Mouse (Mus musculus) adrenal gland, adult (tissue): ENCODE measurements at regions not wholly inside any gene's neighbourhood (a gene's known extent, or its start where the extent isn't known, plus 50 kb on each side); places are given as distances from the start of the nearest gene placed in this dataset.
A peak's percentile ranks its signal among the peaks of the same experiment; 100 is the strongest.

Experiments used
- DNase-seq, 2 experiments: peaks; one replicate each; pipeline ENCODE4 v3.0.0; 2022 to 2023; ENCODE audit warnings: low spot score in 1 of 2; ENCODE audit not compliant: inconsistent age in 2 of 2

DNA sequence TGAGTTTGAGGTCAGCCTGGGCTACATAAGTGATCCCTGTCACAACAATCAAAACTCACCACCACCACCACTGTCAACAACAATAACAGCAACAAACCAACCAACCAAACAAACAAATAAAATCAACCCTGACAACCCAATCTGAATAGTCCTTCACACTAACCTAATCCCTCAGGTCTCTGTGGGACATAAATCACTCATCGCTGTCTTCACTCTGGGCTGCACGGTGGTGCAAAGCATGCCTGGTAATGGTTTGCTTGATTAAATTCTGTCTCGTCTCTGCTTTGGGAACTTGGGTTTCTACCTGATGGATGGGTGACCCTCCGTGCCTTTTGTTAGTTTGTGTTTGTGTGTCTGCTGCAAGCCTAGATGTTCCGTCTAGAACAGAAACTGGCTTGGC, 100.6 kb downstream of the Slc17a6 start:
- no peak for DNase-seq

DNA sequence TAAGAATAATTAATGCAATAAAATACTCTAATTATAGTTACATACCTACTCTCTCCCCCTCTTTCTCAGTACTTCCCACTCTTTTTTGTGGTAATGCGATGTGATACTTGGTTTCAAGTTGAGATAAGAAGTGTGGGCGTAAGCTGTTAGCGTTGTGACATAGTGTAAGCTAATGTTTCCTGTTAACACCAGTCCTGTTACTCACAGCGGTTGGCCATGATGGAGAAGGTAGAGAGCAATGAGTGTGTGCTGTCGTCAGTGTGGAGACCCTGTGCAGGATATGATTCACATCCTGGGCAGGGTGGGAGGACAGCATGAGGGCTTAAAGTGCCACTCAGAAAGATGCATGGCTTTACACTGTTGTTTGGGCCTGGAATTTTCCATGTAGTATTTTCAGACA, 102.1 kb downstream of the Slc17a6 start:
- DNase-seq, result no peak

DNA sequence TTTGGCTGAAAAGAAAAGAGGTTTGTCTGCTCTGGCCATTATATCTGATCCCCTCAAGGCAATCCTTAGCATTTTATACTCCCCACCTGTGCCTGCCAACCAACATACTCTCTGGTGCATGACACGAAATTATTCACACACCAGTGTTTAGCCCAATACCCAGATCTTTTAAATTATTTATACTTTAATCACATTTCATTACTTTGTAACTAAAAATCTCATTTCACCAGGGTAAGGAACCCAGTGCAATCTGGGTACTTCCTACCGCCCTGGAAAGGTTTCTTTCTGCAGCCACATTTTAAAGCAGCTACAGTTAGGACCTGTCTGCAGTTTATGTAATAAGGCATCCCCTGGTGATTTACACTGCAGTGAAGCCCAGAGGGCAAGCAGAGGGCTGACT, 114.5 kb downstream of the Slc17a6 start:
- DNase-seq, result no peak

DNA sequence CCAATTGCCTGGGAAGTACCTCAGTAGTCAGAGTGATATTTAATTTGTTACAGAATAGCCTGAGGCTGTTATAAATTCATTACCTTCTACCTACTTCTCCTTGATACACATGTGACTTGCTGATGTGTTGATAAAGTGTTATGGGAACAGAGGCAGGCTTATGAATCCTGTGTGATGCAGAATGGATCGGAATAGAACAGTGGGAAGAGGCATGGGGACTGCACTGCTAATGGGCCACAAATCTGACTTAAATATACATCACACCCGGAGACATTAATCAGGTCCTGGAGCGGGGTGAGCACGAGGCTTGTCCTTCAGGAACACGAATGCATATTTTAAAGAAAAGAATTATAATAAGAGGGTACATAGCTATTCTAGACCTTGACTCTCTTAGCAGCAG, 117.8 kb downstream of the Slc17a6 start:
- no peak for DNase-seq

- no peak for DNase-seq
Measured at GRCm38 (mm10) chr7:51740928-51741327, 119.1 kb downstream of the Slc17a6 start.

DNA sequence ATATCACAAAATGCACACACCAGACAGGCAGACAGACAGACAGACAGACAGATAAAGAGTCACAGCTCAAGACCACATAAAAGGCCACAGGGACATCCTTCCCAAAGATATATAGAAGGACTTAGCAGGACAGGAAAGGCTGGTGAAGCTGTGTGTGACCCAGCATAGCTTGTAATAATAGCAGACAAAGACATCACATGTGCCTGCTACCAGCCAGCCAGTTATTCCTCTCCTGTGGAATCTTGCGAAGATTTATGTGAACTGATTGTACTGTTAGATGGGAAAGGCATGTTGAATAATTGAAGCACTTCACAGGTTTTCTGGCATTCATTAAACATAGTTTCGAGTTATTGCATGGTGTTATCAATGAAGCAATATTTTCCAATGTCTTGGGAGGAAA, 119.1 kb upstream of the Gas2 start:
- no peak for DNase-seq

DNA sequence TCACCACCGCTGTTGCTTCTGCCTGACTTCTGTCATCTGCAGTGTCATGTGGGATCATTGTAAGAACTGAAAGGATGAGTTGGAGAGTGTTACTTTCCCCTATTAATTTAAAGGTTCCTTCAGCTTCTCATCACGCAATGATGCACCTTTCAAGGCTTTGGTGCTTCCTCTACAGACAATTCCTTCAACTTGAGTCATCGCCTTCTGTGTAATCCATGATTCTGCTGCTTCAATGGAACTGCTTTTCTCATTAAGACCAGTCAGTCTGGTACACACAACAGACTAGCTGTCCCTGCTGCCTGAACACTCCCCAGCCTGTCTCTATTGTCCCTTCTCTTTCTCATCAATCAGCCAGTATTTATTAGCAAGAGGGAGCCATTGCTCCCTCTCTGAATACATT, 116.2 kb upstream of the Gas2 start:
- no peak for DNase-seq

- DNase-seq, result peak in 1 of 2 experiments; percentile 18
Measured at GRCm38 (mm10) chr7:51748633-51749303, 113.0 kb upstream of the Gas2 start.

DNA sequence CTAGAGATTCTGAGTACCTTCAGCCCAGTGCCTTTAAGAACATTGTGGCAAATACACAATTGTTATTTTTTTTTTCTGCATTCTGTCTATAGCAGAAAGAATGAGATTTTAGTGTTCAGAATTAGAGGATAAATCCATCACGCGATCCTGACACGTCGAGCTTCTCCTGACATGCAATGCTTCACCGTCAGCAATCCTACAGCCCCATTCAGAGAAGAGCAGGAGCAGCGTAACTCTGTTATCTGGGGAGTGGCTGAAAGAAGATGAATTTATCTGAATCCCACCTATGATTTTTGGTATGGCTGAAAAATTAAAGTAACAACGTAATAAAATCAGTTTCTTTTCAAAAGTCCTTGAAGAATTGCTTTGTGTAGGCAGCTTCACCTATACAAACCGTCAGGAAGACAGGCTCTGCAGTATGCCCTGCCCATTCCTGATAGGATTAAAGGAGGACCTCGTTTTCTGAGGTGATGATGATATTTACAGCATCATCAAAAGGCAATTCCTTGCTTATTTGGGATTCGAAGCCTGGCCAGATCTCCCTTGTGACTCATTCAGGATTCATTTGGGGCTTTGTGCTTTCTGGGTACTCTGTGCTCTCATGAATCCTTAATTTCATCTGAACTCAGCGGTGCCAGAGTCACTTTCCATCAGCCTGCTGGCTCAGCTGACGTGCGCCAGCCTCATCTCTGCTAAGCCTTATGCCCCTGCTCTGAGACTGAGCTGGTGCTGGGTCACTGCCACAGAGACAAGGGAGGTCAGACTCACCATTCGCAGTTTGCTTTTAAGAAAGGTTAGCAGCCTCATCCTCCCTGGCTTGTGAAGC, 112.3 kb upstream of the Gas2 start:
- DNase-seq, result peak; percentile 5 to 27

DNA sequence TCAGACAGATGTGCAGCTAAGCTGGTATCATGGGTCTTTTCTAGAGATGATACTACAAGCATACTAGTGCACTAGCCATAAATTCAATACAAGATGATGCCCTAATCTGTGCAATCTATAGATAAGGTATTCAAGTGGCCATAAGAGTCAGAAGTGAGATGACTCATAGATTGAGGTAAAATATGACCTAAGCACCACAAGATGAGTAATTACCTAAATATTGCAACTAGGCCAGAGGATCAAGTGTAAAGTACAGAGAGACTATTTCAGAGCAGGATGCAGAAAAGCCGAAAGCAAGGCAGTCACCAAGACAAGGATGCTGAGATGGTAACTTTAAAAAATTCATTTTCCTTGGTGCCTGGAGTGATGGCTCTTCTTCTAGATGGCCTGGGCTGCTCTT, 111.5 kb upstream of the Gas2 start:
- no peak for DNase-seq

- DNase-seq, result no peak
Measured at GRCm38 (mm10) chr7:51753062-51753461, 108.8 kb upstream of the Gas2 start.

DNA sequence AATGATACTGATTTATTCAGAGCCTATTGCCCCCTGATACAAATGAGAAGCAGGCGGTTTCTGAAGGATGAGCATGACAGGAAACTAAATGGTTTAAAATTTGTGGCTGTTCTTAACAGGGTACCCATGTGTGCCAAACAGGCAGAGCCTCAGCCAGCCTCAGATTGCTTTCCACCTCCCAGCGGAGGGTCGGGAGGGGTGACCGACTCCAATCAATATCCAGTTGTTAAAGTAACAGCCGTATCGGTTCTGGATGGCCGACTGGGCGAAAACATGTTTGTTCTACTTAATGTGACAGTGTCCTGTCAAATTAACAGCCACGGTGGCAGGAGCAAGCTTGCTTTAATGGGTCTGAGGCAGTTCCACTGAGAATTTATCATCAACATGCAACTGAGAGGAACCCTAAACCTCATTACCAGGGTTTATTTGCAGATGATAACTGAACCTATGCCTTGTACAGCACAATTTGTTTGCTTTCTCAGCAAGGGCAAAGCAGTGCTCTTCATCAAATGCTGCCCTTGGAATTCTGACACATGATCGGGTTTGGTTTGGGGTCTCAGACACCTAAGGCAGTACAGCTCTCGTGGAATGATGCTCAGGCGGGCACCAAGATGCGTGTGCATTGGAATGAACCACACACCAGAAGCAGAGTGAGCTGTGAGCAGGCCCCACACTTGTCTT, 107.5 kb upstream of the Gas2 start:
- DNase-seq, result no peak

DNA sequence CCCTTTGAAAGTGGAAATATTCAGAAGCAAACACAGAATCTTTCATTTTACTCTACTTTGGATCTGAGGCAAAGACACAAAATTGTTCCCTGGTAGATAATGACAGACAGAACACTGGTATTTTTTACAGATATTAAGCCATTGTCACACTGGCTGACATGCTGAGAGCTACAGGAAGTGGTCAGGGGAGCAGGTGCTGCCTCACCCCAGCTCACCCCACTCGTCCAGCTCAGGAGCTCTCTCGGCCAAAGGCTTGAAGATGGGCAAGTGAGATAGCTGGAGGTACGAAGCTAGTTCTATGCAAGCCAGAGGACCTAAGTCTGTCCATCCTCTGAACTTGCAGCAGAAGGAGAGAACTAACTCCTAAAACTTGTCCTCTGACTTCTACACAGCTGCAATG, 105.6 kb upstream of the Gas2 start:
- DNase-seq, result no peak

DNA sequence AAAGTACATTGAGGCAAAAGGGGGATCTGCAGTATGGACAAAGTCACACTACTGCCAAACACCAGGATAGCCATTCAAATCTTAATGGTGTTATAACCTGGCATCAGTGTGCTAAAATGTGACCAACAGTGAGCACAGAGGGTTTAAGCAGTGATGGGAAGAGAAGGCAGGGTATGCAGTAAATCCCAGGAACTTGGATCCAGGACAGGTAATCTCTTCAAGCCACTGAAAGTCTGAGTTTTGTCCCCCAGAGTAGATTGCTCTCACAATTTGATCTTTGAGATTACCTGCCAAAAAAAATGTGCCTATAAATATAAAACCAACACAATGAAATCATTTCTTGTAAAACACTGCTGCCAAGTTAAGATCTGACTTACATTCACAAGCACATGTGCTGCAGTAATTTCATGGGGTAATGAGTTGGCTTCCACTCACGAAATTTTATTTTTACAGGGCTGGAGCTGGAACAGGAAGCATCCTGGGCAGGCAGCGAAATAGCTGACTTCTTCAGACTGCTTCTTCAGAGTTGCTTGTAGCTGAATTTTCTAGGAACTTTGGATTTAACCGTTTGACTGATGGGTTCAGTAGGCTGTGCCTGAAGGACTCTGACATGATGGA, 102.2 kb upstream of the Gas2 start:
- no peak for DNase-seq

GRCm38 (mm10) chr7:51767066-51767465, 94.7 kb upstream of the Gas2 start:
- no peak for DNase-seq

GRCm38 (mm10) chr7:51771895-51772871, 89.6 kb upstream of the Gas2 start:
- no peak for DNase-seq

- DNase-seq, result no peak
Measured at GRCm38 (mm10) chr7:51775968-51776367, 85.8 kb upstream of the Gas2 start.

- no peak for DNase-seq
Measured at GRCm38 (mm10) chr7:51783070-51783776, 78.6 kb upstream of the Gas2 start.

- DNase-seq, result no peak
Measured at GRCm38 (mm10) chr7:51783923-51784686, 77.7 kb upstream of the Gas2 start.
